Mouse (Mus musculus): Measurements from ENCODE around the gene Sypl2.
A peak's percentile ranks its signal among the peaks of the same experiment; 100 is the strongest.

The Sypl2 gene

DNA sequence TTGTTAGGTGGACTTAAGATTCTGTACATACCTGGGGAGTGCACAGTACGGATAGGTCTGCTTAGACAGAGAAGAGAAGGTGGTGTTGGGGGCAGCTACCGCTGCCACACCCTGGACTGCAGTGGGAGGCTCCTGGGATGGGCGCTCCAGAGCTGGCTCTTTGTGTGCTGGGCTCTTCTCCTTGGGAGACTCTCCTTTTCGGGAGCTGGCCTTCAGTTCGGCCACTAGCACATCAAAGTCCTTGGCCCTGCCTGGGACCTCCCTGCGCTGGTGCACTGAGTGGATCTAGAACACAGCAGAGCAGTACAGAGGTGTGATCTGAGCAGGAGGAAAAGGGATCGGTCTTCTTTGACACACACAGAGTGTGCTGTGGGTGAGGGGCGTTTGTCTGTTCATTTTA is 20.8 kb downstream of the Sypl2 start:
- DNase-seq (ENCODE audit: low read depth, low spot score) = no peak

GRCm38 (mm10) chr3:108204470-108204869 is 22.0 kb downstream of the Sypl2 start:
- DNase-seq (ENCODE audit: low read depth, low spot score) = no peak

- DNase-seq (ENCODE audit: low read depth, low spot score) = peak; percentile 83
Measured at GRCm38 (mm10) chr3:108203621-108204325, 22.7 kb downstream of the Sypl2 start.

DNA sequence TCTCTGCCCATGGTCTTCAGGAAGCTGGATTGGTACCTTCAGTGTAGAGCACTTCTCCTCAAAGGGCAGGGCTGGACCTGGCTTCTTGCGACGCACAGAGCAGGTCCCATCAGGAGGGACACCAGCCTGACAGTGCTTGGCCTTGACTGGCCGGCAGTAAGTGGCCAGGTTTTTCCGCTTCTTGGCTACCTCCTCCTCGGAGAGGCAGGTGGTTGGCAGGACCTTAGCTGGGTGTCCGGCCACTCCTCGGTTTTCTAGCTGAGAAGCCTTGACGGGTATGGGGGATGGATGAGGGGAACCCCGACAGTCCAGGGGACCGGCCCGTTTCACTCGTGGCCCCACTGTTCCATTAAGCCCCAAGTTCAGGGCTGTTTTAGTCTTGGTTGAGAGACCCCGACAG is 23.2 kb downstream of the Sypl2 start:
- DNase-seq (ENCODE audit: low read depth, low spot score) = no peak

- DNase-seq (ENCODE audit: low read depth, low spot score) = no peak
Measured at GRCm38 (mm10) chr3:108202506-108202905, 23.9 kb downstream of the Sypl2 start.

DNA sequence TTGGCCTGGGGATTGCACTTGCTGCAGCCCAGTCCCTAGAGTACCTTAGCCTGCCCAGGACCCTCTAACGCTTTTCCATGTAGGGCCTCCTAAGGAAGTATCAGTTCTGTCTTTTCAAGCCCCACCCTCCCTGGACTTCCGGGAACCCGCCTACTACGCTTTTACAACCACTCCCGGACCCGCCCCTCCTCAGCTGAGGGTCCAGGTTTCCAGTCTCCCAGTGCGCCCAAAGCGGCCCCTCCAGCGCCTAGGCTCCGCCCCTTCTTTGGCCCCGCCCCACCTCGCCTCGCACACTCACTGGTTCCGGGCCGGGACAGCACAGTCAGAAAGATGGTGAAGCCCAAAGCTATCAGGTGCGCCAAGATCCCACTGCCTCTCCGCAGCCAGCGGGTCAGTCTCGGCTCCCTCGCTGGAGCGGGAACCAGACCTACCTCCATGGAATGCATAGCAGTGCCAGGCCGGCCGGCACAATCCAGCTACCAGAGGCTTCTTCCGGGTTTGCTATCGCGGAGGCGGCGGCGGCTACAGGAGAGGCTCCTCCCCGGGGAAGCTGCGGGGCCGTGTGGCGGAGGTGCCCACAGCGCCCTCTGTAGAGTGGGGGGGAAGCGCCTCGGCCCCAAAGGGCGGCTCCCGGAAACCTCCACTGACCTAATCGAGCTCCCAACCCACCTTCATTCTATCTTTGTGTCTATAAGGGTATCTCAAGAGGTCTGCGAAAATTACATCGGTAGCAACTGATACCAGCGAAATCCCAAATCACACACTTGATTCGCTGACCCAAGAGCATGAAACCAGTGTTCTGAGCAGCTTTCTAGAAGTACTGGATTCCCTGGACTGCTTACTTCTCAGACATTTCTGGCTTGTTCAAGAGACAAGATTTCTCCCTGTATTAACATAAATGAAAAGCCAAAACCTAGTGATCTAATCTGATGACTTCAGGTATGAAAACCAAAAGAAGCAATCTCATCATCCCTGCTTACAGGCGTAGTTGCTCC is 25.8 kb downstream of the Sypl2 start, which contains the start of gene Cyb561d1:
Gene Cyb561d1 (minus strand): TSS at position 884 of the 995 bp plus-strand sequence.
- peak; percentile 93 for DNase-seq (ENCODE audit: low read depth, low spot score)

- DNase-seq (ENCODE audit: low read depth, low spot score) = no peak
Measured at GRCm38 (mm10) chr3:108199231-108199630, 27.2 kb downstream of the Sypl2 start.

GRCm38 (mm10) chr3:108197066-108197497 is 29.4 kb downstream of the Sypl2 start:
- no peak for DNase-seq (ENCODE audit: low read depth, low spot score)

- DNase-seq (ENCODE audit: low read depth, low spot score) = no peak
Measured at GRCm38 (mm10) chr3:108195941-108196590, 30.4 kb downstream of the Sypl2 start.

DNA sequence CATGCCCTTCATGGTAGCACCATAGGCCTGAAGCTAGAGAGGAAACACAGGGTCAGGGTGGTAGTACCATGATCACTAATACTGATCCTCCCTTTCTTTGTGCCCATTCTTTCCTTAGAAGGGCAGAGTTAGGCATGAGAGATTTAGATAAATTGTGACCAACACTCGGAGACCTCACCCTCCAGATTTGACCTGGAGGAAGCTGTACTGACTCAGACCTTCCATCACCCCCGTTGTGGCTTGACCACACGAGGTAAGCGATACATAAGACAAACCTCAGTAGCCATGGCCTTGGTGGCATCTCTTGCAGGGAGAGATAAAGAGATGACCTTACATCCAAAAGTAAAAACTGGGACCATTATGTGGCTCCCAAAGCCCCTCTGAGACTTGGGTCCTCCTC is 31.2 kb downstream of the Sypl2 start:
- DNase-seq (ENCODE audit: low read depth, low spot score) = no peak

DNA sequence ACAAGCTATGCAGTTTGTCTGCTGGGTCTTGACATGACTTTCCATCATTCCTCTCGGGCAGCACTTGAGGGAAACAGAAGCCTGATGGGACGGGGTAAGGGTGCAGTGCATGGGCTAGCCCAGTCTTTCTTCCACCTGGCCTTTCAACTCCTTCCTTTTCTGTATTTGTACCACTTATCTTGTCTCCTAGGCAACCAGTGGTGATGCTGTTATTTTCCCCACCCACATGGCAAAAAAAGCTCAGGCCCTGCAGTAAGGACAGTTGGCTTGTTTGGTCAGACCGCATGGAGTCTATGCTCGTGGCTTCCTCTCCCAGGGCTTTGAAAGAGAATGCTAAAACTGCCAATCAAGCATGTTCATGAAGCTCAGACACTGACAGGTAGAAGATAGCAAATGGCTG is 32.8 kb downstream of the Sypl2 start:
- DNase-seq (ENCODE audit: low read depth, low spot score) = no peak

DNA sequence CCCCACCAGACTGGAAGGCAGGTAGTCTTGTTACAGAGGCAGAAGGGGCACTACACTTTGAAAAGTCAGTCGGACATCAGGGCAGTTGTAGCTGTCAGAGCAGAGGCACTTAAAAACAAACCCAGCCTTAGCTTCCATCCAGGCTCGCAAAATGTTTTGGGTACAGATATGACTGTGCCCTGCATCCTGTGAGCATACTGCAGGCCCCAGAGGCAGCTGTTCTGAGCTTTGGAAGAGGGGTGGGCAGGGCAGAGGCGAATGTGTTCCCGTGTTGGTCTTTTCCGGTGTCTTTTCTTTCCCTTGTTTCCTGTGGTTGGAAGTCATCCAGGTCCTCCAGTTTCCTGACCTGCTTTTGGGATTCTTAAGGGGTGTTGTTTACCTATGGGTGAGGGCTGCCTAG is 36.6 kb downstream of the Sypl2 start:
- no peak for DNase-seq (ENCODE audit: low read depth, low spot score)

GRCm38 (mm10) chr3:108188716-108189490 is 37.5 kb downstream of the Sypl2 start:
- DNase-seq (ENCODE audit: low read depth, low spot score) = no peak

GRCm38 (mm10) chr3:108187111-108187795 is 39.2 kb downstream of the Sypl2 start:
- no peak for DNase-seq (ENCODE audit: low read depth, low spot score)

DNA sequence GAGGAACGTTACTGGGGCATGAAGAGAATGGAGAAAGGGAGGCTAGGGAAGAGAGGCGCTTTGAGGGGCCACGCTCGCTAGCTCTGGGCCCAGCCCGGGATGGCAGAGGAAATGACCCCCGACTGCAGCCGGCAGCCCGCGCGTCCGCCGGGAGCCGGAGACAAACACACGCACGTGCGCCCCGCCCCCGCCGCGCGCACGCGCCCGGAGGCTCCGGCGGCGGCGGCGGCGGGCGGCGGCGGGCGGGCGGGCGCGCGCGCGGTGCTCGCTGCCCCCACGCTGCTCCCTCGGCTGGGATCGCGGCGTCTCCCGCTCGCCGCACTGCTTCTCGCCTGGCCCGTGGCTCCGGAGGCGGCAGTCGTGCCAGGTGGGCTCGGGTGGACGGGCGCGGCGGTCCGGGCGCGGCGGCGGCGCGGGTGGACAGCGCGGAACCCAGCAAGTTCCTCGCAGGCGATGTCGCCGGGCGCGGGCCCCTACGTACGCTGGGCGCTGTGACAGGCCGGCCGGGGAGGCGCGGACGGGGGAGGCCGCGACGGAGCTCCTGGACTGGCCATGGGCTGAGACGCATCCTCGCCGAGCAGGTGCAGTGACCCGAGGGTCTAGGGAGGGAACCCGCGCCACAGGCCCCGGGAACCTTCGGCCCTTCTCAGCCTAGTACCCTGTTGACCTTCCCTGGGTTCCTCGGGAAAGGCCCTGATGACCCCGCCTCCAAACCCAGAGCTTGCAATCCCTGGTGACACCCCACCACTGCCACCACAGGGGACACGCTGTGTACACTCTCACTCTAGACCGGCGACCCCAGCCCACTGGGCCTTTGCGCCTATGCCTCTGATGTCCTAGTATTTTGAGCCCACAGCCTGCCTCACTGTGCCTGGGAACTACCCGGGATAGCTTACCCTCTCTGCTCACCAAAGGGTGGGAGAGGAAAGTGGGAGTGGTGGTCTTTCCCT is 40.1 kb downstream of the Sypl2 start, which contains the start of gene Amigo1:
Gene Amigo1 (plus strand): TSS at position 238 of the 950 bp plus-strand sequence.
- peak; percentile 70 for DNase-seq (ENCODE audit: low read depth, low spot score)

GRCm38 (mm10) chr3:108185460-108186097 is 40.9 kb downstream of the Sypl2 start:
- no peak for DNase-seq (ENCODE audit: low read depth, low spot score)

GRCm38 (mm10) chr3:108184742-108185141 is 41.7 kb downstream of the Sypl2 start:
- DNase-seq (ENCODE audit: low read depth, low spot score) = no peak

- DNase-seq (ENCODE audit: low read depth, low spot score) = no peak
Measured at GRCm38 (mm10) chr3:108180514-108180913, 45.9 kb downstream of the Sypl2 start.
